Mouse (Mus musculus): ENCODE measurements around the gene Plod1.

- TF ChIP-seq POLR2A (IDR thresholded peaks at IDR 0.05; ENCODE audit: borderline replicate concordance, low read depth, low read length) (no peak), CTCF (IDR thresholded peaks at IDR 0.05; ENCODE audit: low read depth, low read length) (no peak)
These were observed 14.2 kb downstream of the Plod1 start for GRCm38 (mm10) chr4:147922341-147922740.

Data from bone marrow macrophage, adult 2 months (primary cell).